Mouse (Mus musculus) embryo, embryonic 10 days (tissue): Measurements from ENCODE around the gene Sbf2.
"Not testable (repeated sequence)": the region's sequence is repeated elsewhere in the genome, so short reads cannot be mapped to it uniquely, and the experiment has no call there.

ENCODE experiments used
- DNase-seq: peaks from one replicate; pipeline ENCODE4 v3.0.0-alpha.2; 2015; ENCODE audit warnings: low spot score

The Sbf2 gene

GRCm38 (mm10) chr7:110614133-110615063 is at the start of gene Sbf2:
Gene Sbf2, minus strand, starts transcription at chr7:110614922.
- DNase-seq: peak; percentile 87

GRCm38 (mm10) chr7:110658378-110658928 is 43.7 kb upstream of the Sbf2 start:
- no peak for DNase-seq

- DNase-seq: no peak
Observed at GRCm38 (mm10) chr7:110655966-110656365, 41.2 kb upstream of the Sbf2 start.

- no peak for DNase-seq
Observed at GRCm38 (mm10) chr7:110655230-110655629, 40.5 kb upstream of the Sbf2 start.

- DNase-seq: no peak
Observed at GRCm38 (mm10) chr7:110651091-110651490, 36.4 kb upstream of the Sbf2 start.

- DNase-seq: no peak
Observed at GRCm38 (mm10) chr7:110650491-110650890, 35.8 kb upstream of the Sbf2 start.

GRCm38 (mm10) chr7:110649133-110649987 is 34.6 kb upstream of the Sbf2 start:
- no peak for DNase-seq

- no peak for DNase-seq
Observed at GRCm38 (mm10) chr7:110648455-110649085, 33.8 kb upstream of the Sbf2 start.

GRCm38 (mm10) chr7:110647559-110648454 is 33.1 kb upstream of the Sbf2 start:
- DNase-seq: no peak

- DNase-seq: no peak
Observed at GRCm38 (mm10) chr7:110646611-110647407, 32.1 kb upstream of the Sbf2 start.

GRCm38 (mm10) chr7:110645859-110646258 is 31.1 kb upstream of the Sbf2 start:
- DNase-seq: no peak

- peak; percentile 87 for DNase-seq
Observed at GRCm38 (mm10) chr7:110645311-110645710, 30.6 kb upstream of the Sbf2 start.

GRCm38 (mm10) chr7:110639958-110640357 is 25.2 kb upstream of the Sbf2 start:
- not testable (repeated sequence) for DNase-seq

GRCm38 (mm10) chr7:110639291-110639915 is 24.7 kb upstream of the Sbf2 start:
- DNase-seq: no peak

GRCm38 (mm10) chr7:110638305-110639110 is 23.8 kb upstream of the Sbf2 start:
- DNase-seq: peak; percentile 33

GRCm38 (mm10) chr7:110636559-110636958 is 21.8 kb upstream of the Sbf2 start:
- no peak for DNase-seq

GRCm38 (mm10) chr7:110635929-110636328 is 21.2 kb upstream of the Sbf2 start:
- no peak for DNase-seq

GRCm38 (mm10) chr7:110631136-110631888 is 16.6 kb upstream of the Sbf2 start:
- DNase-seq: no peak
